Mouse (Mus musculus) kidney, postnatal 4 days (tissue): Measurements from ENCODE around the gene B830017H08Rik.

ENCODE experiments used
- DNase-seq, 2 experiments: peaks; one replicate each; pipeline ENCODE4 v3.0.0; 2021; ENCODE audit warnings: mixed read lengths in 2 of 2

The B830017H08Rik gene

GRCm38 (mm10) chr16:17832821-17833220 is at the start of gene B830017H08Rik:
B830017H08Rik (plus strand) TSS chr16:17833121.
- DNase-seq, result no peak

- DNase-seq, result no peak
Measured at GRCm38 (mm10) chr16:17785337-17785736, 47.6 kb upstream of the B830017H08Rik start.

DNA sequence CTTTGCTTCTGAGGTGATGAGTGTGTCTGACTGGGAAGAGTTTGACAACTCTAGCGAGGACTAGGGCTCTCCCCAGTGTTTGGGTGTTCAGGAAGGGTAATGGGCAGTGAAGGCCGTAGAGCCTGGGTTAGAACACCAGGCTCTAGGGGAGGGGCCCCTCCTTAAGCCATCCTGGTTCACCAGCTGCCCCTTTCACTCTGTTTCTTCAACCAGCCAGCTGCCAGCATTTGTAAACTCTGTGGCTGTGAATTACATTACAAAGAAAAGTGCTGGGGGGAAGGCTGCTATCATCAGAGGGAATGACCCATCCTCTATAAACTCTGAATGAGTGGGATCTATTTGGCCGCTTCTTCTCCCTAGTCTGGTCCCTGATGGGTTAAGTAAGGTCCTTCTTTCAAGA is 40.2 kb upstream of the B830017H08Rik start:
- DNase-seq, result no peak

DNA sequence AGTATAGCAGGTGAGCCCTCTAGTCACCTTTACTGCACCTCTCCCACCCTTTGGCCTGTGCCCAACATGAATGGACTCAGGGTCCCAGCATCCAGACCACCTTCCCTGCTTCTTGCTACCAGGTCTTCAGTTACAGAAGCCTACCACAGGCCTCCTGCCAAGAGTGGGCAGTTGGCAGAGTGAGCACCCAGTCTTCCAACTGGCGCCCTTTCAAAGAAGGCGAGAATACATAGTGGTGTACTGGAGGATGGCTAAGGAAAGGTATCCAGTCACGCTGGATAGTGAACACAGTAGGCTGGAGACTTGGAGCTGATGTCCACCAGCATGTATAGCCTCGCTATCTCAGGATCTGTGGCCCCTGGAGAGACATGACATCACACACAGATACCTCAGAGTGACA is 38.9 kb upstream of the B830017H08Rik start:
- no peak for DNase-seq

DNA sequence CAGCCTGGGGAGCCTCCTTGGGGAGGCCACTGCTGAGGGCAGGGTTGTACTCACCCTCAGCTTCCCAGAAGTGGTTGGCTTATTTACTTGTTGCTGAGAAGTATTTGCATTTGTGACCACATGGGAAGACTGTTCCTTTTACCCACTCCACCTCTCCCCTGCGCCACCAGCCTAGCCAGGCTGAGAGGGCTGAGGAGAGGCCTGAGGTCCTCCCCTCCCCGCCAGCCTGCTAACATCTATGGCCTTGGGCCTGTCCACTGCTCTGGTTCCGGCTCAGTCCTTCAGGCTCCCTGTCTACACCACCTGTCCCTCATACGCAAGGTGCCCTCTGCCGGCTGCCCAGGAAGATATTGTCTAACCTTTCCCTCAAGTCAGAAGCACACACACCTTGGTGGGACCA is 37.3 kb upstream of the B830017H08Rik start:
- DNase-seq, result peak in 1 of 2 experiments; percentile 17

- DNase-seq, result no peak
Measured at GRCm38 (mm10) chr16:17796519-17796918, 36.4 kb upstream of the B830017H08Rik start.

DNA sequence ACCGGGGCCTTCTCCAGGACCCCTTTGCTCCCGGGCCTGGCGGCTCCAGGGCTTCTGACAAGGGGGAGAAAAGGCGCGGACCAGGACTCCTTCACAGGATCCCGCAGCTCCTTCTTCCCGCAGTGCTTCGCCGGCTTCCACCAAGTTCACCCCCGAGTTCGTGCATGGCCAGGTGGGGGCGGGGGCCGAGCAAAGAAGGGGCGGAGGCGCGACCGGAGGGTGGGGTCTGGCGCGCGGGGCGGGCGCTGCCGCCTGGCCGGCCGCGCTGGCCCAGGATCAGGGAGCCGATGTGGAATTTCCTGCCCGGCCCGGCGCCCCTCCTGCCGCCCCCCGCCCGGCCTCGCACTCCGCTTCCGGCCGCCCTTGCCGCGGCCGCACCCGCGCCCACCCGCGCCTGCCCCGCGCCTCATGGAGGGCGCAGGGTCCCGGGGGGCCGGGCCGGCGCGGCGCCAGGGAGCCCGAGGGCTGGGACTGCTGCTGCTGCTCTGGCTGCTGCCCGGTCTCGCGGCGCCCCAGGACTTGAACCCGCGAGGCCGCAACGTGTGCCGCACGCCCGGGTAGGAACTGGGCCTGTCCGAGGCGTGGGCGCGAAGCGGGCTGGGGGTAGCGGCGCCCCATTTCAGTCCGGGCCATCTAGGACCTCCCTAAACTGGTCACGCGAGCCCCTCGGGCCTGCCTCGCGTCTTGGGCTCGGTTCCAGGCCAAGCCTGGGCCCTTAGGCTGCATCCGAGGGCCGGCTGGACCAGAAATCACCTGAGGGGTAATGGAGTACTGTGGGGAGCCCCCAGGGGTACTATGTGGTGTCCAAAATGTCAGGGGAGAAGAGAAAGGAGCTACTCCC is 35.7 kb upstream of the B830017H08Rik start, which contains the start of gene Scarf2:
Scarf2 (plus strand) TSS at position 312 of the 841 bp plus-strand sequence.
- DNase-seq, result peak; percentile 84 to 90

- no peak for DNase-seq
Measured at GRCm38 (mm10) chr16:17797812-17798311, 35.1 kb upstream of the B830017H08Rik start.

DNA sequence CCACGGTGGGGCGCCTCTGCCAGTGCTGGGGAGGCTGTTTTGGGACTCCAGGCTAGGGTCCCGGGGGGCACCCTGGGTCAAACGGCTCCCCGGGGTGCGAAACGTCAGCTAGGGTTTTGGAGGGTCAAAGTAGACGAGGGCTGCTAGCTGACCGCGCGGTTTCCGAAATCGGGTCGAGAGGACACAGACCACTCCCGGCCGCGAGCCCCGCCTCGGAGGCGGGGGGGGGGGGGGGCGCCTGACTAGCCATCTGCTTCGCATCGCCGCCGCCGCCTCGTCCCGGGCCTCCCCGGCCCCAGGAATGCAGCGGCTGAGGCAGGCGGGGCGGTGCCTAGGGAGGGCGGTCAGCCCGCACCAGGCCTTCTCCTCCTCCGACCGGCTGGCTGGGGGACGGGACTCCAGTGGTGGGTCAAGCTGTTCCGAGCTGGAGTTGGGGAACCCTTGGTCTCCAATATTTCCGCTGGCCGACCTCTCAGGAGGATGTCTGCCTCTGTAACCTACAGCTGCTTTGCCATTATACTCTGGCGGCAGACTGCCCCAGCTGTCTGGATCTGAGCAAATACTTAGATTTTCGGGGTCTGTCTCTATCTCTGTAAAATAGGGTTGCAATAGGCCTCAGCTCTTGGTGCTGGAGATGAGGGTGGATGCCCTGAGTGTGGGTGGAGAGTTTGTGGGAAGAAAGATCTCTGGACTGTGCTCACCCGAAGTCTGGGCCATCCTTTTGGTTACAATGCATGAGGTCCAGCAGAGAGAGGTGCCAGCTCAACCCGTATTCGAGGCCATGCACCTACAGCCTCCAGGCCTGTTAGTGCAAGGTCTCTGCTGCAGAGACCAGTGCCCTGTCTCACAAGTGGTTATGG is 34.4 kb upstream of the B830017H08Rik start:
- peak; percentile 84 to 91 for DNase-seq

DNA sequence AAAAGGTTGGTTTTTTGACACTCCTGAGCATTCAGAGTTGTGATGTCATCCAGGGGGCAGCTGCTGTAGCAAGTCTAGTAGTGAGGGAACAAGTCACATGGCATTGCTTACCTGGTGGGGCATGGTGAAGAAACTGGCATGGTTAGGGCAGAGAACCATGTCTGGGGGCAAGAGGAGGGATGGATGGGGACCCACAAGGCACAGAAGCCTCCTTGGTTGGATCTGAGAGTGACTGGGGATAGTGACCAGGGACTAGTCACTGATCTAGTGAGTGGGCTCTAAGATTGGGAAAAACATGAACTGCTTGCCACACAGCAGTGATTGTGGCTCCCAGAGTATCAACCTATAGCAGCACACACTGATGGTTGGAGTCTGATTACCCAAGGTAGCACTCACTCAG is 33.3 kb upstream of the B830017H08Rik start:
- no peak for DNase-seq

GRCm38 (mm10) chr16:17801777-17802455 is 31.0 kb upstream of the B830017H08Rik start:
- peak; percentile 33 to 46 for DNase-seq

GRCm38 (mm10) chr16:17802456-17802838 is 30.5 kb upstream of the B830017H08Rik start:
- DNase-seq, result no peak

- DNase-seq, result peak; percentile 53 to 68
Measured at GRCm38 (mm10) chr16:17802839-17803674, 29.9 kb upstream of the B830017H08Rik start.

- peak in 1 of 2 experiments; percentile 10 for DNase-seq
Measured at GRCm38 (mm10) chr16:17803675-17804448, 29.1 kb upstream of the B830017H08Rik start.

DNA sequence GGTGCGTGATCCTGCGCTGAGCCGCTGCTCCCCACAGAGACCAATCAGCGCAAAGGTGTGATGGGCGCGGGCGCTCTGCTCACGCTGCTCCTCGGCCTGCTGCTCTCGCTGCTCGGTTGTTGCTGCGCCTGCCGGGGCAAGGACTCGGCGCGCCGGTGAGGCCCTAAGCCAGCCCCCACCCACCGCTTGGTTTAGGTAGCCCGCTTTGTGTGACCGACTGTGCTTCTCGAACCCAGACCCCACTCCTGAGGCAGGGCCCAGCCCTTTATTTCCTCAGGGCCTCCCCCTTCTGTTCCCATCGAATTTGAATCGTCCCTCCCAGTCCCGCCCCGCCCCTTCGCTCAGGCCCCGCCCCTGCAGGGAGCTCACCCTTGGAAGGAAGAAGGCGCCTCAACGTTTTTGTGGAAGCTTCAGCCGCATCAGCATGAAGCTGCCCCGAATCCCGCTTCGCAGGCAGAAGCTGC is 28.4 kb upstream of the B830017H08Rik start:
- peak; percentile 68 to 76 for DNase-seq

GRCm38 (mm10) chr16:17804982-17805381 is 27.9 kb upstream of the B830017H08Rik start:
- peak in 1 of 2 experiments; percentile 12 for DNase-seq

GRCm38 (mm10) chr16:17806581-17807191 is 26.2 kb upstream of the B830017H08Rik start:
- peak; percentile 48 to 61 for DNase-seq

- peak; percentile 88 to 92 for DNase-seq
Measured at GRCm38 (mm10) chr16:17807192-17808009, 25.5 kb upstream of the B830017H08Rik start.

DNA sequence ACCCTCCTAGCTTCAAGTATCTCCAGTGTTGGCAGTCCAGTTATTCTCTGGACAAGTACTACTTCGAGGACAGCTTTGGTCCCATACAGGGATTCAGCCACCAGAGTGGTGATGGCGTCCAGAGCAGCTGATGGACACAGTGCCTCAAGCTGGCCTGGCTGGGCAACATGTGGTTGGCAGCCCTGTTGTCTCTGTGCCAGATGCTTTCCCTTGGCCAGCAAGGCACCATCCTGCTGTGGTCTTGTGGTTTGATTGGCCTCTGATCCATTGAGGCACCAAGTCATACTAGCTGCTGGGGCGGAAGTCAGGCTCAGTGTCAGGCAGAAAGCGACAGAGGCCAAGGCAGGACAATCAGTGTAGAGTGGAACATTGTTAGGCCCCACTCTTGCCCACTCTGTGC is 23.8 kb upstream of the B830017H08Rik start:
- no peak for DNase-seq
